Mouse (Mus musculus) hindbrain, postnatal 0 days (tissue): ENCODE data around the gene Slc52a3. TPM values are rescaled to one million over a fixed set of nuclear protein-coding genes. Genes with fewer than 3 reads are reported as not detected.

Experiments used
- ATAC-seq: fragments of 200-750 bp; cut with Nextera tagmentation; 2 replicates; pipeline ENCODE4 v1.8.0; 2017; ENCODE audit warnings: mild to moderate bottlenecking, moderate TSS enrichment, moderate library complexity
- DNase-seq: peaks from one replicate; pipeline ENCODE4 v3.0.0-alpha.2; 2015; ENCODE audit warnings: low spot score
- H3K27ac ChIP-seq: fragments of 300-500 bp; sonication (generic); 2 replicates; pipeline ENCODE4 v1.5.1; 2014; ENCODE audit warnings: mild to moderate bottlenecking
- H3K27me3 ChIP-seq: fragments of 300-500 bp; sonication (generic); 2 replicates; pipeline ENCODE4 v1.6.1; 2014; ENCODE audit warnings: low read length, mixed read lengths; ENCODE audit not compliant: insufficient read depth
- H3K36me3 ChIP-seq: fragments of 300-500 bp; sonication (generic); 2 replicates; pipeline ENCODE4 v1.6.1; 2014; ENCODE audit warnings: low read length, mixed read lengths; ENCODE audit not compliant: insufficient read depth
- H3K4me1 ChIP-seq: fragments of 300-500 bp; sonication (generic); 2 replicates; pipeline ENCODE4 v1.6.1; 2014; ENCODE audit warnings: antibody characterized with exemption, low read length, mixed read lengths; ENCODE audit not compliant: insufficient read depth
- H3K4me2 ChIP-seq: fragments of 300-500 bp; sonication (generic); 2 replicates; pipeline ENCODE4 v1.6.1; 2014; ENCODE audit warnings: low read depth, mild to moderate bottlenecking, low read length, moderate library complexity, mixed read lengths
- H3K4me3 ChIP-seq: fragments of 300-500 bp; sonication (generic); 2 replicates; pipeline ENCODE4 v1.5.1; 2014; ENCODE audit warnings: low read length
- H3K9ac ChIP-seq: fragments of 300-500 bp; sonication (generic); replicated peaks from 2 replicates; pipeline ENCODE4 v1.6.1; 2014; ENCODE audit warnings: mild to moderate bottlenecking, low read length, moderate library complexity, mixed read lengths
- H3K9me3 ChIP-seq: fragments of 300-500 bp; sonication (generic); 2 replicates; pipeline ENCODE4 v1.6.1; 2016; ENCODE audit warnings: low read length, mixed read lengths
- CTCF ChIP-seq: IDR thresholded peaks from 2 replicates; pipeline ENCODE4 v1.5.1; 2016; ENCODE audit warnings: antibody characterized with exemption, control low read depth, low read depth
- WGBS: fragments of 180-500 bp; shearing (Covaris S2); extraction: QIAGEN DNeasy Blood & Tissue Kit; methylation state at CpG from one replicate; pipeline ENCODE4 v1.1.7; 2014; 5-methylcytosine and 5-hydroxymethylcytosine counted together
- polyA plus RNA-seq: library from polyadenylated mRNA; unstranded; fragments of >200 nt; fragmentation: Nextera tagmentation; extraction: Ambion mirVana; gene quantifications from 2 replicates; pipeline ENCODE4 v1.2.1, GENCODE M21; 2015
- total RNA-seq: library from RNA; depleted of rRNA; stranded (reverse); fragments of >200 nt; gene quantifications from 2 replicates; pipeline ENCODE4 v1.2.3, GENCODE M21; 2014

Gene Slc52a3
- total and polyA plus RNA-seq, 2 experiments from 2014 or later = 2.7 TPM

- Histone ChIP-seq H3K27me3 (no peaks in the 10 kb centered on the region), H3K9me3 (no peaks in the 10 kb centered on the region), H3K4me2 (peak overlapping the region; percentile 53), H3K4me1 (peaks cover 47% of the 10 kb centered on the region), H3K36me3 (0 out of 2 replicates have a peak, but pooled peaks cover 4% of the 10 kb centered on the region), H3K4me3 (peak overlapping the region; percentile 30), H3K9ac (peak overlapping the region; percentile 39; the same call in 1 of the 2 replicates), H3K27ac (peak overlapping the region; percentile 72; the same call in 1 of the 2 replicates)
- ATAC-seq (peak; percentile 28), DNase-seq (peak; percentile 64)
- WGBS = 22% methylated on average over 23 of the region's 23 CpGs
- no peak for TF ChIP-seq CTCF
Measured at GRCm38 (mm10) chr2:151972880-151973594, 23.3 kb upstream of the Slc52a3 start.

DNA sequence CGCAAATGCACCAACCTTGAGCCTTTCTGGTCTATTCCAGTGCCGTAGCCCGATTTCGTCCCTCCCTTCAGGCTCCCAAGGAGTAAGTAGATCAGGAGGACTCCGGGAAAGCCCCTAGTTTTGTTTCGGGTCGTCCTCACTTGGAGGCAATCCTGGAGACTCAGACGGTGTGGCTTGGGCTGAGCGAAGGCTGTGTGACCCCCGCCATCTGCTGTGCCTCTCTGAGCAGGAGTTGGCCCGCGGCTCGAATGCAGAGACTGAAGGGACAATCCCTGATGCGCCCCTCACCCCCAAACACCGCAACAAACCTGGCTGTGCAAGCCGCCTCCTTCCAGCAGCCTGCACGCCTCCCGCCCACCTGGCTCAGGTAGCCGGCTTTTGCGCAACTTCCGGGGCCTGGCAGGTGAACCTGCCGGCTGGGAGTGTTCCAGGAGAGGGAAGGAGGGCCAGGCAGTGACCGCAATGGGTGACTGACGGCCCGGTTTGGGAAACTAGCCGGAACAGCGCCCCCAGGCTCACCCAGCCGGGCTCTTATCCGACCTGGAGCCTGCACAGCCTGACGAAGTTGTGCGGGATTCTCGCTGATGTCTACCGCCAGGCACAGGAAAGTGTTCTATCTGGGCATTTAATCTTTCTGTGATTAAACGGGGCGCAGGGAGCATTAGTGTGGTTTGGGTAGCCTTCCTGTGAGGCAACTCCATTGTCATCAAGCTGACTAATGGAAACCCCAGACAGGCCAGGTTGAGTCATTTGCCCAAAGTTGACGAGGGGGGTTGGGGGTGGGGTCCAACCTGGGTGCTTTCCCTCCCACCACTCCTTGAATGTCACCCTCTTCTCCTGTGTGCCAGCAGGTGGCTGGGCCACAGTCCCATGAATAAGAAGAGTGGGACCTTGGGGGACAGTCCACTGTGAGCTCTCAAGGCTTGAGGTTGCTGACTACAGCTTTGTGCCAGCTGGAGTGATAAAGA lies 22.4 kb upstream of the Slc52a3 start:
- peak; percentile 39 for TF ChIP-seq CTCF
- WGBS = 10% methylated on average over 36 of the region's 36 CpGs
- Histone ChIP-seq H3K9me3 (no peaks in the 10 kb centered on the region), H3K4me3 (peak overlapping the region; percentile 30), H3K36me3 (0 out of 2 replicates have a peak, but pooled peaks cover 4% of the 10 kb centered on the region), H3K4me1 (peaks cover 46% of the 10 kb centered on the region), H3K27ac (peak overlapping the region; percentile 72; the same call in 1 of the 2 replicates), H3K9ac (peak overlapping the region; percentile 39; the same call in 1 of the 2 replicates), H3K27me3 (no peaks in the 10 kb centered on the region), H3K4me2 (peak overlapping the region; percentile 53)
- ATAC-seq (no peak), DNase-seq (peak; percentile 45)

DNA sequence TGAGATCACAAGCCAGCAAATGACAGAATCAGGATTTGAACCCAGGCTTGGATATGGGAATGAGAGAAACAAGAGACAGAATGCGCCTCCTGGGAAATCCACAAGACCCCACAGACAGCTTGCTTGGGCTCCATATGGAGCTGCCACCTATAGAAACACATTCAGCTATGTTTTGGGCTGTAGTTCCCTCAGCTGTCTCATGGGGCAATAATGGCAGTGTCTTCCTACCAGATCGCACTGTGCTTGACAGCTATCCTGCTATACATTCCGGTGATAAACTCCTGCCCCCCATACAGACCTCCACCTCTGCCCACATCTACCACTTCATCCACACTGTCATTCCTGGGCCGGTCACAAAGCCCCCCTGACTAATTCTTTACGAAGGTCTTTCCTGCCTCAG lies 21.0 kb upstream of the Slc52a3 start:
- 85% methylated on average over 5 of the region's 5 CpGs for WGBS

DNA sequence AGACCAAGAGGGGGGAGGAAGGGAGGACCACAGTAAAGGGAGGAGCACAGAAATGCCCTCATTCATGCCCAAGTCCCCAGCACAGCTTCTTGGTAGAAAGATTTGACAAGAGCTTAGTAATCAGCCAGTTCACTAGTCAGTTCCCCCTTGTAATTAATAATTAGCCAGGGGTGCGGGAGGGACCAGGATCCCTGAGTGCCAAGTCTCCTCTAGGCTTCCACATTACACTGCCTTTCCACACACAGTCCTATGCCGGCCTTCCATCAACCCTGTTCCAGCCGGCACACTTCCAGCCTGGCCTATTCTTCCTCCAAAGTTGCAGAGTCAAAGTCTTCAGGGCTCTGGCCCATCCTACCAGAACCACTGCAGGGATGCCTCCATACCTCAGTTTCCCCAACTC lies 20.2 kb upstream of the Slc52a3 start:
- ATAC-seq = no peak
- H3K9me3 ChIP-seq = no peaks in the 10 kb centered on the region
- no peaks in the 10 kb centered on the region for H3K27me3 ChIP-seq
- H3K4me2 ChIP-seq = no peak overlapping the region
- H3K4me1 ChIP-seq = peaks cover 35% of the 10 kb centered on the region
- TF ChIP-seq CTCF = no peak
- H3K27ac ChIP-seq = no peak overlapping the region
- H3K9ac ChIP-seq = no peak overlapping the region
- 71% methylated on average over 3 of the region's 3 CpGs for WGBS
- no peak for DNase-seq
- H3K4me3 ChIP-seq = no peak overlapping the region
- H3K36me3 ChIP-seq = no peaks in the 10 kb centered on the region

More for the DNA sequence above, 21.0 kb upstream of the Slc52a3 start:
- peaks cover 41% of the 10 kb centered on the region for H3K4me1 ChIP-seq
- no peak overlapping the region for H3K4me2 ChIP-seq
- H3K4me3 ChIP-seq = no peak overlapping the region
- H3K9me3 ChIP-seq = no peaks in the 10 kb centered on the region
- no peaks in the 10 kb centered on the region for H3K36me3 ChIP-seq
- H3K9ac ChIP-seq = no peak overlapping the region
- ATAC-seq = no peak
- no peak overlapping the region for H3K27ac ChIP-seq
- no peaks in the 10 kb centered on the region for H3K27me3 ChIP-seq
- 0 out of 2 replicates have a peak, but pooled peaks have one; percentile 33 for TF ChIP-seq CTCF
- no peak for DNase-seq

GRCm38 (mm10) chr2:151977689-151978440 lies 18.4 kb upstream of the Slc52a3 start:
- Histone ChIP-seq H3K4me3 (no peak overlapping the region), H3K27me3 (no peaks in the 10 kb centered on the region), H3K9ac (0 out of 2 replicates have a peak overlapping the region, but pooled peaks have one; percentile 17), H3K4me2 (peak overlapping the region; percentile 97; the same call in 1 of the 2 replicates), H3K36me3 (no peaks in the 10 kb centered on the region), H3K9me3 (no peaks in the 10 kb centered on the region), H3K4me1 (peaks cover 25% of the 10 kb centered on the region), H3K27ac (no peak overlapping the region)
- WGBS = 71% methylated on average over 4 of the region's 4 CpGs
- no peak for TF ChIP-seq CTCF
- no peak for ATAC-seq
- no peak for DNase-seq

DNA sequence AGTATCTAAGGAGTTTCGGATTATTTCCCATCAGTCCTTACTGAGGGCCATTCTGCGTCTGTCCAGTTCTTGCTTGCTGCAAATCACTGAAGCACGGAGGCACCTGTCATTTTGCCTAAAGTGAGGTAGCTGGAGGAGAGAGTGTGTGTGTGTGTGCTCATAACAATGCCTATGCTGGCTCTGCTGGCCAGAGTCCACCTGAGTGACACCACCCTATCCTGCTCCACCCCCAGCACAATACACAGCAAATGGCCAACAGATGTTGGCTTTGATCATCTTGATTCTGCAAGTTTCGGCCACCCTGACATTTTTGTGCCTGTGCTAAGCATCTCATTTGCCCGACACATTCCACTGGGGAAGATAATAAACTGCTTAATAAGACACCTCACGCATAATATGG lies 17.8 kb upstream of the Slc52a3 start:
- peaks cover 19% of the 10 kb centered on the region for H3K4me1 ChIP-seq
- 64% methylated on average over 6 of the region's 6 CpGs for WGBS
- no peak overlapping the region for H3K27ac ChIP-seq
- peak overlapping the region; percentile 97 for H3K4me2 ChIP-seq
- peak overlapping the region; percentile 84; the same call in 1 of the 2 replicates for H3K4me3 ChIP-seq
- H3K9ac ChIP-seq = no peak overlapping the region
- H3K9me3 ChIP-seq = no peaks in the 10 kb centered on the region
- ATAC-seq (no peak), DNase-seq (no peak)
- TF ChIP-seq CTCF = no peak
- no peaks in the 10 kb centered on the region for H3K27me3 ChIP-seq
- H3K36me3 ChIP-seq = no peaks in the 10 kb centered on the region
